Mouse (Mus musculus): ENCODE results near the gene Myh14.

Myh14 gene

DNA sequence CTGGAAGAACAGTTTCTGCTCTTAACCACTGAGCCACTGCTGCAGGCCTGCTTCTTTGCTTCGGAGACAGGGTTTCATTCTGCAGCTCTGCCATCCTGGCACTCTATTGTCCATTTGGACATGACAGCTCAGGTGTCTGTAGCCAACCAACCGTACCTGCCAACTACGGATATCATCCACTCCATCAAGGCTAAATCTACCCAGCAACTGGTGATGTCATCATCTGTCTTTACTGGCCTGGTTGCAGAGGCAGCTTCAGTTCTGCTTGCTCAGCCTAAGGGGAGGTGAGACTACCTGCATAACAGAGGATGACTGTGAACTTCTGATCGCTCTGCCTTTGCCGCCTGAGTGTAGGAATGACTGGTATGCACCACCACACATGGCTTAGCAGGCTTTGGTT, 1.6 kb upstream of the Myh14 start:
- DNase-seq (ENCODE audit: low spot score in 2 of 2): no peak

DNA sequence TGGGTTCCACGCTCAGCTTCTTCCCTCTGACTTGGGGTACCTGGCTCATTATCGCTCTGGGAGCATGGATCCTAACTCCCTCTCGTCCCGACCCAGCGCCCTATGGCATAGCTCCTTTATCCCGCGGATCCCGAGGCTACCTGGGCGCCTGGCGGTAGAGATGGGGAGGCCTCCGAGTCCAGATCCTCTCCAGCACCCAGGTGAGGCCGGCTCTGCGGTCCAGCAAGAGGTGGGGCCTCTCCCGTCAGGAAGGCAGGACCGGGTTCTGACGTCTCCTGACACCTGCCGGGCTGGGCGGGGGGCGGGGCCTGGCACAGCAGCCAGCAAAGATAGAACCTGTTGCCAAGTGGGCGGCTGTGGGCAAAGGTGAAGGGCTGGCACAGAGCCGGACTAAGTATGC, 1.5 kb downstream of the Myh14 start:
- DNase-seq (ENCODE audit: low spot score in 2 of 2): no peak

DNA sequence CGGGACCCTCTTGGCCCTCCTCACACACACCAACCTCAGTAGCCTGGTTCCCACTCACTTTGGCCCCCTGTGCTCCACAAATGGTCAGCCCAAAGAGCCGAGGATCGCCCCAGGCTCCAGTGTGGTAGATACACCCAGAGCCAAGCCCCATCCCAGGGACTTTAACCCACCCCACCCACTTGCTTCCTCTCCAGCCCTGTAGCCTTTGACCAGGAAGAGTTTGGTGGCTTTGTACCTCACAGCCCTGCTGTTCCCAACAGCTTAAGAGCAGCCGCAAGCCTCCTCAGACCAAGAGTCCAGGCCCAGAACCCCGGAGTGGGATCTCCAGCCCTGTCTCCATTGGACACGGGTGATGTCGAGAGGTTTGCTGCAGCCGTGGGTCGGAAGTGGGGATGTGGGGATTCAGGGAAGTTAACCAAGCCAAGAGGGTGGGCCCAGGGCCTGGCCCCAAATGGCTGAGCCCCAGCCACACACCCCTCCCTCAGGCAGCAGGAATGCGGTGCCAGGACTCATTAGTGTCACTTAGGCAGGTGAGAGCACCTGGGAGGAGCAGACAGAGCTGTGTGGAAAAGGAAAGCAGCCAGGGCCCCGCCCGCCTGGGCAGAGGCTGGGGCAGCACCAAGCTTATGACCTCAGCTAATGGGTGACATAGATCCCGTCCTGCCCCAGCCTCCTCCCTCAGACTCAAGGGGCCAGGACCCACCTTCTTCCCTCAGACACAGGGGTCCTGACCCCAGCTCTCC, 2.5 kb downstream of the Myh14 start:
- DNase-seq (ENCODE audit: low spot score in 2 of 2): no peak

DNA sequence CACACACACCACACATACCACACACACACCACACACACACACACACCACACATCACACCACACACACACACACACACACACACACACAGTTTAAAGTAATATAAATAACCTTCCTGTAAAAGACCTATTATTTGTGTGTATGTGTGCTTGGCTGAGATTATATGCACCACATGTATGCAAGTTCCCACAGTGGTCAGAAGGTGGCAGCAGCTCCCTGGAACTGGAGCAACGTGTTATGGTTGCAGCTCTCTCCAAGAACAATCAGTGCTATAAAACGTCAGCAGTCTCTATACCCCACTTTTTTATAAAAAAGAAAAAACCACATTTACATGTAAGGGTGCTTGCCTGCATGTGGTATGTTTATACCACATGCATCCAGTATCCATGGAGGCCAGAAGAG, 4.2 kb downstream of the Myh14 start:
- no peak for DNase-seq (ENCODE audit: low spot score in 2 of 2)

DNA sequence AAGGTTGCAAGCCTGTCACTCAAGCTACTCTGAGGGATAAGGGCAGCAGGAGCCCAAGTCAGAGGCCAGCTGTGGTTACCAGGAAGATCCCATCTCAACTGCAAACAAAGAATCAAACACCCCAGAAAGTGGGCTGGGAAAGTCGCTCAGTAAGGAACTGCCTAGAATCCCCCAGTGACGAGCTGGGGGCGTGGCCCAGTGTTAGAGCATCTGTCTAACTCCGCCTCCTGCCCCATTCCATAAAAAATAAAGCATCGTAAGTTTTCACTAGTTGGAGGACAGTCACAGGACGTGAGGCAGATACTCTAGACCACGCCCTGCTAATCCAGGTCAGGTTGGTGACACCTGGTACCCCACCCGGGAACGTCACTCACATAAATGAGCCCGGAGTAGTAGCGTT, 5.9 kb downstream of the Myh14 start:
- DNase-seq (ENCODE audit: low spot score in 2 of 2): no peak

DNA sequence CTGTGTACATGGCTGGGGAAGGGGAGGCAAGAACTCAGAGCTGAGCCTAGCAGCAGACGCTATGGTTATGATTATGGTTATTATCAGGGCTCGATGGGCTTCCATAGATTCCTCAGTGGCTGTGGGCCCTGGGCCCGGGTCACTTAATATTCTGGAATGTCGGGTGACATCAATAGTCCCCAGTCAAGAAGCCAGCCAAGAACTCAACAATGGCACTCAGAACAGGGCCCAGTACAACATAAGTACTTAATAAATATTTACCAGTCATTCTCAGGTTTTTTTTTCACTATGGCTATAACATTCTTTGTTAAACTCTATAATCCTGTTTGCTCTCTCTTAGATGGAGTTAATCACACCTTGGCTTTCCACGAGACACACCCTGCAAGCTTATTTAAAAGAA, 7.1 kb downstream of the Myh14 start:
- DNase-seq (ENCODE audit: low spot score in 2 of 2): no peak

DNA sequence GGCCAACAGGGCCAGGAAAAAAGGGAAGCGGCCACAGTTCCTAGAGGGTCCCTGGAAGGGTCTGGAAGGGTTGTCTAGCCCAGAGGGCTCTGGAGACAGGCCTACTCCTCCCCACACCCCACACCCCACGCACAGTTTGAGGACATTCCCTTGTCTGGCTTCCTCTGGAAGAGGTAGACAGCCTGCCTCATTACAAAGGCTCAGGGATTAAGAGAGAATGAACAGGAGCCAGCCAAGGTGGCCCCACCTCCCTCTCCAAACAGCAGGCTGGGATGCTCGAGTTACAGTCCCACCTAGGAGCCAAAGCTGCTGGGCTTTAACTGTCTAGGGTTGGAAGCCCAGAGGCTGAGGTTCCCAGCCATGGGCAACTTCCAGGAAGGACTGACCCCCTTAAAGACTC, 8.1 kb downstream of the Myh14 start:
- no peak for DNase-seq (ENCODE audit: low spot score in 2 of 2)

DNA sequence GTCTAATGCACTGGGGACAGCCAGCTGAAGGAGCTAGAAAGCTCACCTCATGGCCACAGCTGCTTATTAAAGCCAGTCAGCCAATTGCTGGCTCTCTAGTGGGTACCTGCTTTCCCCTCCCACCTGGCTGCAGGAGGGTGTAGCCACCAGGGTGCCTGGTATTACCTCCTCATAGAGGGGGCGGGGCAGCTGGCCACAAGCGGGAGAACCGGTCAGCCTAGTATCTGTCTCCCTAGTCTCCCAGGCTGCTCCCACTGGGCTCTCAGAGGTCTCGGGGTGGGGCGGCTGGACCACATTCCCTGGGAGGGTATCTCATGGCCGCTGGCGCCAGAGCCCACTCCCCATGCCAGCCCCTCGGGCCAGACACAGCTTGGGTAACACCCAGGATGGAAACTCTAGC, 8.5 kb downstream of the Myh14 start:
- DNase-seq (ENCODE audit: low spot score in 2 of 2): no peak

DNA sequence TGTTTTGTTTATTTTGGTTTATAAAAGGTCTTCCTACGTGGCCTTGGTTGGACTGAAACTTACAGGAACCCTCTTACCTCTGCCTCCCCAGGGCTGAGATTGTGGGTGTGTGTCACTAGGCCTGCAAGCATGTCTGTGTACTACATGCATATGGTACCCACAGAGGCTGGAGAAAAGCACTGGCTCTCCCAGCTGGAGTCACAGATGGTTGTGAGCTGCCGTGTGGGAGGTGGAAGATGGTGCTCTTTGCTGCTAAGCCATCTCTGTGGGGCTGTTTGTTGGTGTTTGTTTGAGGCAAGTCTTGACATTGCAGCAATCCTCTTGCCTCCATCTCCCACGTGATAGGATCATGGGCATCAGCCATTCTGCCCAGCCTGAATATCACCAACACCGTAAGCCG, 9.4 kb downstream of the Myh14 start:
- peak; percentile 80 to 83 for DNase-seq (ENCODE audit: low spot score in 2 of 2)

DNA sequence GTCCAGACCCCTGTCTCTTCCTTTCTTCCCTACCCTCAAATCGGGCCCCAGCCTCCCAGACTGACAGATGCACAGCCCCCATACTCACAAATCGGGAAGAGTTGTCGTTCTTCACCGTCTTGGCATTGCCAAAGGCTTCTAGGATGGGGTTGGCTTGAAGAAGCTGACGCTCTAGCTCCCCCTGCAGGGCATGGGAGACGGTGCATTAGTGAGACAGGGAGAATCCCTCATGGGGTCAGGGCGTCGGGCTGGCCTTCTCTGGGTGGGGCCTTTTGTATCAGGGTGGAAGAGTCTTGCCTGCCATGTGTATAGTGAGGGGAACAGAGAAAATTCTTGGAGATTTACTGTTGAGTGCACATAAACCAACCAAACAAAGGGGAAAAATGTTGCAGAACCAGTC, 15.1 kb downstream of the Myh14 start:
- DNase-seq (ENCODE audit: low spot score in 2 of 2): peak; percentile 47 to 53

DNA sequence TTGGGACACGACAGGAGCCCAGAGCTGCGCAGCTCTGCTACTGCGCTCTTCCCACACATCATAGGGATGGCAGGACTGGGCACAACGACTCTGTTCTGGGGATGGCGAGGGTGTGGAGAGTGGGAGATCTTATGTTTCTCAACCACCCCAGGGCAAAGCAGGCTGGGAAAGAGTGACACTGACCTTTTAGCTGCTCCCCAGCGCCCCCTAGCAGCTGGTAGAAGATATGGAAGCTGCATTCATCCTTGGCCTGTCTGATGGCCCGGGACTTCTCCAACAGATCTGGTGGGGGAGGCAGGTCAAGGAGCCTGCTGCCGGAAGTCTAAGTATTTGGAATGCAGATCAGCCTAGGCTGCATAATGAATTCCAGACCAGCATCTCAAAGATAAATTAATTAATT, 16.9 kb downstream of the Myh14 start:
- DNase-seq (ENCODE audit: low spot score in 2 of 2): no peak

DNA sequence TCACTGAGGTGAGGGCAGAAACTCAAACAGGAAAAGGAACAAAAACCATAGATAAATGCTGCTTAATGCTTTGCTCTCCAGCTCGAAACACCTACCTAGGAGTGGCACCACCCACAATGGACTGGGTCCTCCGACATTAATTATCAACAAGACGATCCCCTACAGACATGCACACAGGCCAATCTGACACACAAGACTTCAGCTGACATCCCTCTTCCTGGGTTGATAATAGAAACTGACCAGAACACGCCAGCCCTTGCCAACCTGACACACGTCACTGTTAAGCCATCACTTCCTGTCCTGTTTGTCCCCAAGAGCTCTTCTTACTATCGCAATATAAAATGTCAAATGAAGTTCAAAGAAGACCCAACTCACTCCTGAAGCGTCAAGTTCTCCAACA, 19.2 kb downstream of the Myh14 start:
- DNase-seq (ENCODE audit: low spot score in 2 of 2): no peak

DNA sequence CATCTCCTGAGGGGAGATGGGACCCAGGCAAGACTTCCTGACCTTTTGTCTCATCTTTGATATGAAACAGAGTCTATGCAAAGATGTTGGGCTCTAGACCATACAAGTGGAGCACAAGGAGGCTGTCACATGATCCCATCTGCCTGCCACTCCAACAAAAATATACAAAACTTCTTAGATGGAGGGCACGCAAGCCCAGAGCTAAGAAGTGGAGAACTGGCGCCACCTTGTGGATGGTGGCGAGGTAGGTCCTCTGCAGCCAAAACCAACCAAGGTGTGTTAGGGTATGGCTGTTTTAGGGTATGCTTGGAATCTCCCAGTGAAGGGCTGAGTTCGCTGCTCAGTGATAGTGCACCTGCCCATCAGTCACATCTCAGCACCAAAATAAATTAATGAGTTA, 20.7 kb downstream of the Myh14 start:
- DNase-seq (ENCODE audit: low spot score in 2 of 2): peak; percentile 74 to 79

DNA sequence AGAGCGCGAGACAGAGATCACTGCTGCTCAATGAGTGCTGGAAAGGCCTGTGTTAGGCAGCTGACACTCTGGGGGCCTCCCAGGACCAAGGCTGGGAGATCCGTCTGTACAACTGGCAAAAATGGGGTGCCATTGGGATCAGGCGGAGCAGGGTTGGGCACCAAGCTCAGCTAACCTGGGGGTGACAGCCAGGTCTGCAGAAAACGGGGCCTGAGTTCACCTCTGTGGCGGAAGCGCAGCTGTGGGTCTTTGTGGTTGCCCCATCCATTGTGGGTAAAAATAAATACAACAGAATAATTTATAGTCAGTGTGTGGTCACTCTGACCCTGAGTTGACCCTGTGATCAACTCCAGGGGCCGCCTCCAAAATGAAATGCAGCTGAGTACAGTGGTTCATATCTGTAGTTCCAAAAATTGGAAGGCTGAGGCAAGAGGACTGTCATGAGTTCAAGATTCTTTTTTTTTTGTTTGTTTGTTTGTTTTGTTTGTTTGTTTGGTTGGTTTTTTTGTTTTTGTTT, 21.5 kb downstream of the Myh14 start:
- no peak for DNase-seq (ENCODE audit: low spot score in 2 of 2)

DNA sequence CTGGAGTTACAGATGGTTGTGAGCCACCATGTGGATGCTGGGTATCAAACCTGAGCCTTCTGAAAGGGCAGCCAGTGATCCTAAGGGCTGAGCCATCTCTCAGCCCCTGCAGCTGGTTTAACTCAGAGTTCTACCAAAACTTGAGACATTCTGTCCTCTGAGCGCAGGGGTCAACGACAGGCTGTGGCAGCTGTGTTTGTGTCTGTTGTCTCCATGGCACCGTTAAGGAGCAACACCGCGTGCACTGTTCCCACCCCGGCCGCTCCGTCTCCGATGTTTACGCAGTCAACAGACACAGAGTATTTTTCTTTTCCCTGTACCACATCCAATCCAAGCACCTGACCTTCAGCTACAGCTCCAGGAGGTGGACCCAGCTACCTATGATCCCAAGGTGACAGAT, 22.9 kb downstream of the Myh14 start:
- no peak for DNase-seq (ENCODE audit: low spot score in 2 of 2)

DNA sequence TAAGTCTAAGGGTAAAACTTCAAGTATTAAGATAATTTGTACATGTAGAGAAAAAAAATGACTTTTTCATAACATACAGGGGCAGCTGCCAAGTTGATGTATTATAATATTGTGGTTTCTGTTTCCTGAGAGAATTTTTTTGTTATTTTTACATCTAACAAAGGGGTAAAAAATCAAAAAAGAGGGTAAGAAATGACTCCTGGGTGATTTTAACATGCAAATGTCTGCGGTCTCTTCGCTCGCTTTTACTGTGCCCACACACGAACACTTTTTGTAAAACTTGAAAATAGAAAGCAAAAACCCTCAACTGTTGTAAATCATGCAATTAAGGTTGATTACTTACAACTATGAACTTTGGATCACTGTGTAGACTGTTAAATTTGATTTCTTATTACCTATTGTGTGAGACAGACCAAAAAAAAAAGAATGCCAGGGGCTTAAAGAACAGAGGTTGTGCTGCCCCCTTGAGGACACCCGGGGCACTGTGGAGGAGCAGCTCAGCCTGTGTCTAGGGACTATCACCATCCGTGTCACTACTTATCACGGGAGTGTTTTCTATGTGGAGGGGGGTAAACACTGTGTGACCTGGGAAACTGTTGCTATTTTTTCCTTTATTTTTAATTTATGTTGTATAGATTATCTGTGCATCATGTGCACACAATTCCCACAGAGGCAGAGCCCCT, 23.5 kb downstream of the Myh14 start:
- peak; percentile 84 to 85 for DNase-seq (ENCODE audit: low spot score in 2 of 2)

DNA sequence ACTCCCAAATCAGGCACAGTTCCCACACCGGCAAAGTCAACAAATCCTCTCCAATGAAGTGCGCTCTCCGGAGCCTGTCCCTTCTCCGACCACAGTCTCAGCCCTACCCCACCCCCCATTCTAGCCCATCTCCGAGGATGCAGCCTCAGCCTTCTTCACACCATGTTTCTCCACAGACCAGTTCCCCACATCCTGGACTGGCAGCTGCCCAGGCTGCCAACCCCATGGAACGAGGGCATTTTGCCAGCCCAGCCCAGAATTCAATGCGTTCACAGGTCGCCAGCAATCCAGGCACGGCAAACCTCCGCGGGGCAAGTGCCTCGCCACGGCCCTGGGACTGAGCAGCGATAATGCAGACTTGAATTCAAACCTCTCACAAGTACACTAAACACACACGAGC, 24.7 kb downstream of the Myh14 start:
- DNase-seq (ENCODE audit: low spot score in 2 of 2): no peak

DNA sequence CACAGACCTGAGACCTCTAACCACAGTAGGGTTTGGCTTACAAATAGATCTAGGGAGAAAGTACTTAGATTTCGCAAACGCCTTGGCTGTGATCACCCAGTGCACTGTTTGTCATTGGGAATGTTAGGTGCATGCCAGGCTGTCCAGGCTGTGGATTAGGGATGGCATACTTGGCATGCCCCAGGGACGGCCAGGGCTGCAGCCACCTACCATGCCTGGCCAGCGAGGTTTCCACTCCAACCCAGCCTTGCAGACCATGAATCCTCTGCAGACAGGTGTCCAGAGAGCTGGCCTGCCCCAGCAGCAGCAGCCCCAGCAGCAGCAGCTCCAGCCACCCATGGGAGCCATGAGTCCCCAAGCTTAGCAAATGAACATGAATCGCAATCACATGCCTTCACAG, 25.4 kb downstream of the Myh14 start:
- no peak for DNase-seq (ENCODE audit: low spot score in 2 of 2)

DNA sequence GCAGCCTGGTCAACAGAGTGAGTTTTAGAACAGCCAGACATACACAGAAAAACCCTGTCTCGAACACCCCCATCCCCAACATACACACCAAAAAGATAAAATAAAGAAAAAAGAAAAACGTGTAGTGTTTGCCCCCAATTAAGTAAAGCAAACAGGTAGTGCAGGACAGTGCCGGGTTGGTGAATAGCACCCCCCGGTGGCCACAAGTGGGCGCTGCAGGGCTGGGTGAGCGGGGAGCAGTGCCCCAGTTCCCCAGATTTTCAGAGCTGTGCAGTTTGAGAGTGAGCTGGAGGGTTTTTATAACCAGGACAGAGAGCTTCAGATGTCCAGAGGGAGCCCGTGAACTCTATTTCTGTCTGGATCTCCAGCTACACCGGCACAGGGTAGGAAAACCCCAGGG, 28.8 kb downstream of the Myh14 start:
- peak; percentile 20 to 36 for DNase-seq (ENCODE audit: low spot score in 2 of 2)

DNA sequence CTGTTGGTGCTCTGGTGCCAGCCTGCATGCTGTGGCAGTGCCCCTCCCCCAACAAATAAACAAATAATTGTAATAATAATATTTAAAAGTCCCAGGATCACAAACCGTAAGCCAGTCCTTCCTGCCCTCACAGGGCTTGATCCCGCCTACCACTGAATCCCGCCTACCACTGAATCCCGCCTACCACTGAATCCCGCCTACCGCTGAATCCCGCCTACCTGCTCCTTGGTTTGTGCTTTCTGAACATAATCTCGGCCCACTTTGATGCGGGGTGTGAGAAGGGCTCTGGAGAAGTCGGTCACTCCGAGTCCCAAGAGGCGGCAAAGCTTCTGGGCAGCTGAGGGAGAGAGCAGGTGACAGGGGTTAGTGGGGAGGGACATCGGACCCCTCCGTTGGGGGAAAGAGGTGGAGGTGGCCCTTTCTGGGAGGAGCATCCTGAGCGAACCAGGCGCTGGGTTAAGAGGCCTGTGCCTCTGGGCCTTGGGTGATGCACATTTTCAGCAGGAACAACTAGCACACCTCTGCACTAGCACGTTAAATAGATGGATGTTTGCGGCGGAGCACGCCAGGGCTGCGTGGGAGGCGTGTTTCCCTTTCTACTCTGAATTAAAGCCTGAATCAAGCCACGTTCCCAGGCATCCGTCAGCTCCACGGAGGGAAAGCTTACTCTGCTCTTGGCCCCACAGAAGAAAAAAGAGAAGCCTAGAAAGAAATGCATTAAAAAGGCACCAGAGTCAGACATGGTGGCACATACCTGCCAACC, 29.6 kb downstream of the Myh14 start:
- peak; percentile 76 to 83 for DNase-seq (ENCODE audit: low spot score in 2 of 2)

DNA sequence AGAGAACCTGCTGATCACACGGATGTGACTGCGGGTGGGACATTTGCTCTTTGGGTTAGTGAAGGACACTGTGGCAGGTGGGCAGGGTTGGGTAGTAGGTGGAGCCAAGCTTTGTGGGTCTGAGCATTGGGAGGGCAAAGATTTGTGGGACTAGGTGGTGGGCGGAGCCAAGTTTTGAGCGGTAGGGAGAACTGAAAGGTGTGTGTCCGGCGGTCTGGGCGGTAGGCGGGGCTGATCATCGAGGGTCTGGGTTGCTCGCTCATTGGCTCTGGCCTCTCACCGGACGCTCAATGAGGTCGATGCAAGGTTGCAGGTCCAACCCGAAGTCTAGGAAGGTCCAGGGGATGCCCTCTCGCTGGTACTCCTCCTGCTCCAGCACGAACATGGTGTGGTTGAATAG, 32.0 kb downstream of the Myh14 start:
- DNase-seq (ENCODE audit: low spot score in 2 of 2): no peak

DNA sequence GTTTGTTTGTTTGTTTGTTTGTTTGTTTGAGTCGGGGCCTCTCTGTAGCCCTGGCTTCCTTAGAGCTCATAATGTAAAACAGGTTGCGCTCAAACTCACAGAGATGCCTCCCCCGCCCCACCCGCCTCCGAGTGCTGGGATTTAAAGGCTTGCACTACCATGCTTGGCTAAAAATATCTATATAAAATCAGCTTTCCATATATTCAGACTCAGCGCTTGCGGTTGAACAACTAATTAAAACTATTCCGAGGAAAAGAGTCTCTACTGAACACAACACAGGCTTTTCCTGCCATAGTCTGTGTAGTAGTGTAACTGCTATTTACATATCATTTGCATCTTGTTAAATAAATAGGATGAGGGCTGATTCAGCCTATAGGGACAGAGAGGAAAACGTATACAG, 34.0 kb downstream of the Myh14 start:
- DNase-seq (ENCODE audit: low spot score in 2 of 2): peak; percentile 51 to 62

DNA sequence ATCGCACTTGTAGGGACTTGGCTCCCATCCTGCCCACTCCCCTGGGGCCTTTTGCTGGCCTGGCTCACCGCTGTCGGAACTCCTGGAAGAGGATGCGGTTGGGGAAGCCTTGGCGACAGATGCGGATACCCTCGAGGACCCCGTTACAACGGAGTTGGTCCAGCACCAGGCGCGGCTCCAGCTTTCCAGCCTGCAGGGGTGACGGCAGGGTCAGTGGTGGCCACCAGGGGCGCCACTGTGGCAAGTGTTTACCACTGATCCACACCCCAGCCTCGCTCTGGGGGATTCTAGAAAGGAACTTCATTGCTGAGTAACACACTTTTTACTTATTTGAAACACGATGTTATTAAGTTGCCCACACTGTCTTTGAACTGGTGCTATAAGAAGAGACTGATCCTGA, 37.2 kb downstream of the Myh14 start:
- no peak for DNase-seq (ENCODE audit: low spot score in 2 of 2)

All from right cerebral cortex, adult 2 months (tissue).